Mouse (Mus musculus) liver, embryonic 14.5 days (tissue): ENCODE measurements around the gene Rab25.

ENCODE experiments used
- CTCF ChIP-seq: IDR thresholded peaks from 2 replicates; pipeline ENCODE4 v1.5.1; 2016; ENCODE audit warnings: antibody characterized with exemption, low read depth, control low read depth
- EP300 ChIP-seq: IDR thresholded peaks from 2 replicates; pipeline ENCODE4 v1.6.1; 2016; ENCODE audit warnings: antibody characterized with exemption, low read depth

DNA sequence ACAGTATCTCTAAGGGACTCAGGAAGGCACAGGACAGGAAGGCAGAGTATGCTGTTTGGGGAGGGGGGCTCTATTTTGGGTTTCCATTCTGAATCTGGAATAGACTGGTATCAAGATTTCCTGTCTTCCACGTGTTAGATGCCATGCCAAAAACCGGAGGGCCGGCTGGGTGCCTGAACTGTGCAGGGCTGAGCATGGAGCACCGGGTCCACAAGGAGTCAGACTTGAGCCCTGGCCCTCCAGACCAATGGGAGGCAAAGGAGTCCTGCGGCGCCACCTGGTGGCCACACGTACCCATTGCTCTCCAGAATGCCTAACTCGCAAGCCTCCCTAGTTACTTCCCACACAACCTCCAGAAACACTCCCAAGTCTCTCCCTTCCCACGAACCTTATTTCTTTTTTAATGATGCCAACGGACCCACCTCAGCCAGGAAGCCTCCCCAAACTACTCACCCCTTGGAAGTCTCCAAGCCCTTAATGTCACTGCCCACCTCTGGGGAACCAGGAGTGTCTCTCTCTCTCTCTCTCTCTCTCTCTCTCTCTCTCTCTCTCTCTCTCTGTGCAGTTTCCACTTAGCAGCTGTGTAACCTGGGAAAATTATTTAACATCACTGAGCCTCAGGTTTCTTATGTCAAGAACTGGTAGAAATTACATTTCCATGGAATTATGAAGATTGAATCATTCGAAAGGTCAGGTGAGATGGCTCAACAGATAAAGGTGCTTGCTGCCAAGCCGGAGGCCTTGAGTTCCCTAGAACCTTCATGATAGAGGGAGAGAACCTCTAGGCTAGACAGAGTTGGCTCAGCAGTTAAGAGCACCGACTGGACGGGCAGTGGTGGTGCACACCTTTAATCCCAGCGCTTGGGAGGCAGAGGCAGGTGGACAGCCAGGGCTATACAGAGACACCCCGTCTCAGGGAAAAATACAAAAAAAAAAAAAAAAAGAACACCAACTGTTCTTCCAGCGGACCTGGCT, 21.7 kb downstream of the Rab25 start:
- TF ChIP-seq CTCF (peak; percentile 100), EP300 (no peak)
